Mouse (Mus musculus) lung, postnatal 0 days (tissue): Measurements from ENCODE around the gene Gm49027. TPM values are rescaled to one million over a fixed set of nuclear protein-coding genes. Genes with fewer than 3 reads are reported as not detected.

Source experiments
- ATAC-seq: fragments of 200-750 bp; cut with Nextera tagmentation; 2 replicates; pipeline ENCODE4 v1.8.0; 2017; ENCODE audit warnings: moderate library complexity
- DNase-seq: peaks from one replicate; pipeline ENCODE4 v3.0.0-alpha.2; 2016; ENCODE audit warnings: low spot score
- H3K27ac ChIP-seq: fragments of 300-500 bp; sonication (generic); 2 replicates; pipeline ENCODE4 v1.5.1; 2014; ENCODE audit warnings: antibody characterized with exemption, mild to moderate bottlenecking, low read length, mixed read lengths
- H3K27me3 ChIP-seq: fragments of 300-500 bp; sonication (generic); replicated peaks from 2 replicates; pipeline ENCODE4 v1.6.1; 2014; ENCODE audit warnings: low read length, mixed read lengths; ENCODE audit not compliant: insufficient read depth
- H3K36me3 ChIP-seq: fragments of 300-500 bp; sonication (generic); 2 replicates; pipeline ENCODE4 v1.6.1; 2014; ENCODE audit warnings: low read length, mixed read lengths; ENCODE audit not compliant: insufficient read depth
- H3K4me1 ChIP-seq: fragments of 300-500 bp; sonication (generic); 2 replicates; pipeline ENCODE4 v1.6.1; 2014; ENCODE audit warnings: antibody characterized with exemption, low read depth, low read length, mixed read lengths; ENCODE audit not compliant: insufficient read depth
- H3K4me2 ChIP-seq: fragments of 300-500 bp; sonication (generic); replicated peaks from 2 replicates; pipeline ENCODE4 v1.6.1; 2014; ENCODE audit warnings: low read depth, mild to moderate bottlenecking, low read length, moderate library complexity, mixed read lengths
- H3K4me3 ChIP-seq: fragments of 300-500 bp; sonication (generic); 2 replicates; pipeline ENCODE4 v1.5.1; 2014; ENCODE audit warnings: low read depth, low read length
- H3K9ac ChIP-seq: fragments of 300-500 bp; sonication (generic); replicated peaks from 2 replicates; pipeline ENCODE4 v1.6.1; 2014; ENCODE audit warnings: low read depth, mild to moderate bottlenecking
- H3K9me3 ChIP-seq: fragments of 300-500 bp; sonication (generic); 2 replicates; pipeline ENCODE4 v1.6.1; 2016; ENCODE audit warnings: low read length, mixed read lengths
- CTCF ChIP-seq: IDR thresholded peaks from 2 replicates; pipeline ENCODE4 v1.5.1; 2016; ENCODE audit warnings: antibody characterized with exemption, mild to moderate bottlenecking
- EP300 ChIP-seq: IDR thresholded peaks from 2 replicates; pipeline ENCODE4 v1.6.1; 2016; ENCODE audit warnings: antibody characterized with exemption, mild to moderate bottlenecking, control low read depth
- WGBS: fragments of 180-500 bp; shearing (Covaris S2); extraction: QIAGEN DNeasy Blood & Tissue Kit; methylation state at CpG from one replicate; pipeline ENCODE4 v1.1.7; 2014; 5-methylcytosine and 5-hydroxymethylcytosine counted together
- microRNA-seq: library from miRNA; unstranded; fragments of <30 nt; microRNA quantifications from one replicate; pipeline ENCODE4, GENCODE M21; 2016
- polyA plus RNA-seq: library from polyadenylated mRNA; unstranded; fragments of >200 nt; fragmentation: Nextera tagmentation; extraction: Ambion mirVana; gene quantifications from 2 replicates; pipeline ENCODE4 v1.2.1, GENCODE M21; 2015

Gene Gm49027
- polyA plus RNA-seq, 1 experiment from 2014 or later: 2.1 TPM

GRCm38 (mm10) chr5:123489112-123489785 is 36.0 kb downstream of the Gm49027 start, which contains the start of the genes Lrrc43 and Il31:
TSS of gene Lrrc43 (plus strand) at chr5:123489305.
TSS of gene Il31 (minus strand) at chr5:123489489.
- Histone ChIP-seq H3K4me1 (no peaks in the 10 kb centered on the region), H3K9ac (no peak within 1 kb of the TSS), H3K9me3 (no peaks in the 10 kb centered on the region), H3K36me3 (no peaks in the 10 kb centered on the region), H3K27me3 (peaks cover 6% of the 10 kb centered on the region; the same call in 1 of the 2 replicates), H3K4me2 (0 out of 2 replicates have a peak within 1 kb of the TSS, but pooled peaks have one; percentile 25), H3K4me3 (no peak within 1 kb of the TSS), H3K27ac (no peak within 1 kb of the TSS)
- DNase-seq (peak; percentile 18), ATAC-seq (0 out of 2 replicates have a peak, but pooled peaks have one; percentile 16)
- TF ChIP-seq EP300 (no peak), CTCF (no peak)
- 8% methylated on average over 25 of the region's 25 CpGs for WGBS

GRCm38 (mm10) chr5:123487659-123488395 is 37.5 kb downstream of the Gm49027 start:
- Histone ChIP-seq H3K9ac (no peak overlapping the region), H3K36me3 (no peaks in the 10 kb centered on the region), H3K4me2 (no peak overlapping the region), H3K27me3 (peaks cover 6% of the 10 kb centered on the region; the same call in 1 of the 2 replicates), H3K4me1 (no peaks in the 10 kb centered on the region), H3K27ac (no peak overlapping the region), H3K9me3 (no peaks in the 10 kb centered on the region), H3K4me3 (no peak overlapping the region)
- WGBS: 68% methylated on average over 11 of the region's 11 CpGs
- ATAC-seq (no peak), DNase-seq (no peak)
- TF ChIP-seq CTCF: no peak
- TF ChIP-seq EP300: no peak

GRCm38 (mm10) chr5:123473817-123474216 is 51.5 kb downstream of the Gm49027 start:
- Histone ChIP-seq H3K27ac (no peak overlapping the region), H3K4me1 (no peaks in the 10 kb centered on the region), H3K36me3 (no peaks in the 10 kb centered on the region), H3K4me2 (no peak overlapping the region), H3K9ac (no peak overlapping the region), H3K4me3 (no peak overlapping the region), H3K27me3 (no peaks in the 10 kb centered on the region), H3K9me3 (no peaks in the 10 kb centered on the region)
- TF ChIP-seq CTCF: no peak
- no peak for TF ChIP-seq EP300
- DNase-seq (no peak), ATAC-seq (no peak)
- 77% methylated on average over 5 of the region's 5 CpGs for WGBS

GRCm38 (mm10) chr5:123470784-123471400 is 54.4 kb downstream of the Gm49027 start:
- TF ChIP-seq CTCF (no peak), EP300 (no peak)
- H3K4me1 ChIP-seq: no peaks in the 10 kb centered on the region
- WGBS: 4% methylated on average over 10 of the region's 10 CpGs
- H3K4me2 ChIP-seq: peak overlapping the region; percentile 48
- DNase-seq (peak; percentile 8), ATAC-seq (no peak)
- H3K27ac ChIP-seq: no peak overlapping the region
- H3K36me3 ChIP-seq: no peaks in the 10 kb centered on the region
- no peak overlapping the region for H3K9ac ChIP-seq
- no peaks in the 10 kb centered on the region for H3K27me3 ChIP-seq
- no peaks in the 10 kb centered on the region for H3K9me3 ChIP-seq
- no peak overlapping the region for H3K4me3 ChIP-seq

- Histone ChIP-seq H3K27me3 (no peaks in the 10 kb centered on the region), H3K4me1 (no peaks in the 10 kb centered on the region), H3K9me3 (no peaks in the 10 kb centered on the region), H3K36me3 (no peaks in the 10 kb centered on the region), H3K27ac (no peak overlapping the region), H3K9ac (no peak overlapping the region), H3K4me3 (no peak overlapping the region), H3K4me2 (no peak overlapping the region)
- no peak for ATAC-seq
- WGBS: 78% methylated on average over 1 of the region's 1 CpGs
- TF ChIP-seq CTCF (no peak), EP300 (no peak)
- no peak for DNase-seq
Measured at GRCm38 (mm10) chr5:123464638-123465037, 60.6 kb downstream of the Gm49027 start.

Small RNAs within 50 kb of the gene (microRNA-seq; reads per million reads assigned to microRNA genes)
- 0.98 reads per million for gene Mir7647

Other genes with a start within 250 kb of the Gm49027 start
- gene Bcl7a, start 181.7 kb downstream of the Gm49027 start, polyA plus RNA-seq: 7.7 and 7.9 TPM in 2 replicates
- 11.2 and 11.5 TPM in 2 replicates for gene Mlxip, start 130.7 kb downstream of the Gm49027 start, polyA plus RNA-seq
- gene Lrrc43, start 36.2 kb downstream of the Gm49027 start, polyA plus RNA-seq: 2.5 and 3.4 TPM in 2 replicates
- gene Il31, start 36.0 kb downstream of the Gm49027 start, polyA plus RNA-seq: not detected in 2 replicates
- gene B3gnt4, start 15.0 kb downstream of the Gm49027 start, polyA plus RNA-seq: 1.1 and 1.6 TPM in 2 replicates
- 74.3 and 75.9 TPM in 2 replicates for gene Diablo, start 1.3 kb downstream of the Gm49027 start, polyA plus RNA-seq
- gene Vps33a, start 47.5 kb upstream of the Gm49027 start, polyA plus RNA-seq: 18.9 and 19.4 TPM in 2 replicates
- 38.0 and 43.7 TPM in 2 replicates for gene Clip1, start 159.1 kb upstream of the Gm49027 start, polyA plus RNA-seq
- gene Zcchc8, start 195.6 kb upstream of the Gm49027 start, polyA plus RNA-seq: 31.6 and 37.7 TPM in 2 replicates
- gene Rsrc2, start 223.9 kb upstream of the Gm49027 start, polyA plus RNA-seq: 96.7 and 102 TPM in 2 replicates
- 0.92 and 2.9 TPM in 2 replicates for gene Kntc1, start 224.2 kb upstream of the Gm49027 start, polyA plus RNA-seq